Mouse (Mus musculus) stomach, postnatal 0 days (tissue): ENCODE results near the gene Spry1.

Experiments
- CTCF ChIP-seq: IDR thresholded peaks from 2 replicates; pipeline ENCODE4 v1.5.1; 2016; ENCODE audit warnings: antibody characterized with exemption, low read depth, mild to moderate bottlenecking, moderate library complexity
- EP300 ChIP-seq: optimal IDR thresholded peaks from 2 replicates; pipeline ENCODE3; 2016; ENCODE audit warnings: antibody characterized with exemption

GRCm38 (mm10) chr3:37636921-37637320 lies 2.8 kb upstream of the Spry1 start:
- TF ChIP-seq CTCF (no peak), EP300 (no peak)
